Mouse (Mus musculus): ENCODE measurements around the gene Cnot1.

Cnot1 gene

DNA sequence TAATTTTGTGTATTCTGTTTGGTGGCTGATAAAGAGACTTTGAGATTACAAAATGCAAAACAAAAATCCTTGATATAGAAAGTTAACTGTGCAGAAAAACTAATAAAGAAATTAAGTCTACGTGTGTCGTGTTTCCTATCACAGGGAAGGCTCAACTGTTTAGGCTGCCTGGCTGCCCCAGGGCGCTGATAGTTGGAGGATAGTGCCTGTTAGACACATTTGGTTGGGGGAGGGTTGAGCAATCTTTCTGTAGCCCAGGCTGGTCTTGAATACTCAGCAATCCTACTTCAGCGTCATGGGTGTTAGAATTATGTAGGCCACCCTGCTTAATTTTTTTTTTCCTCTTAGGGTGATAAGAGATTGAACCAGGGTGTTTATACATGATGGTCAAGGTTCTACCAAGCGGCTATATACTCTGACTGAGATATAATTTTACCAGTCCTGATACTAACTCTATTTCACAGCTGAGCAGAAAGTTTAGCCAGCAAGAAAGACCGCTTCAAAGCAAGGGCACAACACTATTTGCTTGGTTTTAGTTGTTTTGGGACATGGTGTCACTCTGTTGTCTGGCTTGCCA is 92.3 kb downstream of the Cnot1 start:
- no peak for TF ChIP-seq GATA4 (IDR thresholded peaks at IDR 0.05; ENCODE audit: insufficient replicate concordance, low read length)

DNA sequence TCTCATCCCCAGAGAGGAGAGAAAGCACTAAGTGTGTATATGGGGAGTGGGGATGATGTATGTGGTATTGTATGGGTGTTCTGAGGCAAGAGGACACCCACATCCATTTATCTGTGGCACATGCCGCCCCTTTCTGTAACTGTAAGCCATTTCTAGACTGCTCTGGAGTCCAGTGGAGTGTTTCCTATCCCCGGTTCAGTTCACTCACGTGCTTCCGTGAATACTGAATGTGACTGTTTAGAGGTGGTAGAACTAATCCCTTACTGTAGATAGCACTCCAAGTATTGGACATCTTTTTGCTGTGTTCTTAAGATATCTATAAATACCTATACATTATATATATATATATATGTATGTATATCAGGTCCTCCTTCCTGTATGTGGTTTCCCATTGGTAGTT is 92.9 kb downstream of the Cnot1 start:
- TF ChIP-seq GATA4 (IDR thresholded peaks at IDR 0.05; ENCODE audit: insufficient replicate concordance, low read length): no peak

DNA sequence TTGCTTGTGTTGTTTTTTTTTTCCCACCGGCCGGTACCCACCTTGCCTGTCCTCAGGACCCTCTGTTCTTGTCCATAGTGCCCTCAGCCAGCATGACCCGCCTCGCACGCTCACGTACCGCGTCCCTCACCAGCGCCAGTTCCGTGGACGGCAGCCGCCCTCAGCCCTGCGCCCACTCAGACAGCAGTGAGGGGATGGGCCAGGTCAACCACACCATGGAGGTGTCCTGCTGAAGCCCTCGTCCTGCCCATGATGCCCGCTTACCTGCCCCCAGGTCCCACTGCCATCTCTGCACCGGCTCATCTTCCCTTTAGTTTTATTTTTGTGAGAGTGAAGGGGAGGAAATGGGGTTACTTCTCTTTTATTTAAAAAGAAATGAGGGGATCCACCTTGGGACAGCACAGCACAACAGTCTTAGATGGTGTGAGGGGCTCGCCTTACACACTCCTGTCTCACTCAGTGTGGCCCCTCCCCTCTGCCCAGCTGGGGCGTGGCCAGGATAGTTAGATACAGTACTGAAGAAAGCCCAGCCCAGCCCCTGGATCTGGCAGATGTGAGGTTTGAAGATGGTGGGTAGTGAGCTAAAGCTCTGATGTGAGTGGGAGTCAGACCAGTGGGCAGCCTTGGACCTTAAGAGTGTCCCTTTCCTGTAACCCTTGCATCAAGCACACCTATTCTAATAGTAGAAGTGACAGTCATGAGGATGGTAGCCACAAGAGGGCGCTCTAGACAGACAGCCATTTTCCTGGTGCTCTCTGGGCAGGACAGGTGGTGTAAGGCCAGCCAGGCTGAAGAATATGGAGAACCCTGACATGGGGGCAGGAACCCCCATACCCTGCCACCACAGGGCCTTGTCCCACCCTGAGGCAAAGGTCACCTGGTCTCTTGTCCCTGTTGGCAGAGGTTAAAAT is 93.9 kb downstream of the Cnot1 start:
- TF ChIP-seq GATA4 (IDR thresholded peaks at IDR 0.05; ENCODE audit: insufficient replicate concordance, low read length): no peak

DNA sequence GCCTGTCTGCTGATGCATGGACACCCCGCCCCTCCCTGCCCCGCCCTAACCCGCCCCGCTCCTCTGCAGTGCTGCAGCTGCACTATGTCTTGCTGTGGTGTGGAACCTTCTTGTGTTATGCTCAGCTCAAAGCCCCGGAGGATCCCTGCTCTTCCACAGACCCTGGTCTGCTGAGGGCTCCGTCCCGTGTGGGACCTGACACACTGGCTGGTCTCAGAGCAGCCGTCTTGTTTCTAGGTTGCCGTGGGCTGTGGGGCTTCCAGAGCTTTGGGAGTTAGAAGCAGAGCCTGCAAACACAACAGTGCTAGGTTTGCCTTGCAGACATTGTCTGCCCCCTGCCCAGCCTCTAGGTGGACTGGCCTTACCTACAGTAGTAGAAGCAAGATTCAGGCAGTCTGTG is 94.9 kb downstream of the Cnot1 start:
- no peak for TF ChIP-seq GATA4 (IDR thresholded peaks at IDR 0.05; ENCODE audit: insufficient replicate concordance, low read length)

DNA sequence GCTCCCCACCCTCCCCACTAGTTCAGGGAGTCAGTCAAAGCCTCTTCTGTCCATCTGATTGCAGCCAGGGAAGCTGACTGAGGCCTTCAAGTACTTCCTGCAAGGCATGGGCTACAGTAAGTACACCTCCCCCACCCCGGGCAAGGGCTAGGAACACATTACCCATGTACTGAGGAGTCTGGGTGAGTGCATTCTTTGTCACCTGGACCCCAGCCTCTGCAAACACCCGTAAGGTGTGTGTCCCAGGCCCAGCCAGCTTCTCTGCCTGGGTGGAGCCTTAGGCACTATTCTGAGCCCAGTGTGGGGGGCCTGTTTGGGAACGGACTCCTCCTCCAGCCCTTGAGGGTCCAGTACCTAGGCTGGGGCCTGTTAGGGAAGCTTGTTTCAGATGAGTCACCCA is 96.2 kb downstream of the Cnot1 start:
- no peak for TF ChIP-seq GATA4 (IDR thresholded peaks at IDR 0.05; ENCODE audit: insufficient replicate concordance, low read length)

DNA sequence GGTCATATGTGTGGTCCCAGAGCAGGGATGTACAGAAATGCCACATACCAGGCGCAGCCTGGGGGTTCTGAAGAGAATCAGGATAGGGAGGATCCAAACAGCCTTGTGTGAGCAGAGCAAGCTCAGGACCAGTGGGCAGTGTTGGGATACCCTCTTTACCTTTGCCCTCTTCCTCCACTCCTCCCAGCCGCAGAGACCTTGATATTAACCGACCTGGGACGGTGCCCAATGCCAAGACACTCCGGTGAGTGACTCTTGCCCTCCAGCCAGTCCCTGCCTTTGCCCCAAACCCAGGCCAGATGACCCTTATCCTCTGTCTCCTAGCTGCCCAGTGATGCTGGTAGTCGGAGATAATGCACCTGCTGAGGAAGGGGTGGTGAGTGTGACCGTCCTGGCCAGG is 97.7 kb downstream of the Cnot1 start:
- no peak for TF ChIP-seq GATA4 (IDR thresholded peaks at IDR 0.05; ENCODE audit: insufficient replicate concordance, low read length)

DNA sequence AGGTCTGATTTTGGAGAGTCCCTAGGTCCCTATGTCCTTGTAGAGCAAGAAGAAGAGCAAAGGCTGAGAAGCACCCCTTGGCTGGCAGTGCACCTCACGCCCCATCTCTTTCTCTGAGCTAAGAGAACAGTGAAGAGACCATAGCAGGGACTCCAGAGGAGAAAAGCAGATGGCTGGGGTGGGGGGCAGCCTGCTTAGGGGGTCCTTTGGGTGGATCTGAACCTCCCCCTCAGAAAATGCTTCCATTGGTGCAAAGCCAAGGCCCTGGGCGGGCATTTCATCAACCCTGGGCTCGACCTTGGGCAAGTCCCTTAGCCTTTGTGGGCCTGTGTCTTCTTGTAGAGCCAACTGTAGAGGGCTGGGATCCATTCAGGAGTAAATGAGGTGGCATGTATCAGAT is 102.7 kb downstream of the Cnot1 start:
- no peak for TF ChIP-seq GATA4 (IDR thresholded peaks at IDR 0.05; ENCODE audit: insufficient replicate concordance, low read length)

DNA sequence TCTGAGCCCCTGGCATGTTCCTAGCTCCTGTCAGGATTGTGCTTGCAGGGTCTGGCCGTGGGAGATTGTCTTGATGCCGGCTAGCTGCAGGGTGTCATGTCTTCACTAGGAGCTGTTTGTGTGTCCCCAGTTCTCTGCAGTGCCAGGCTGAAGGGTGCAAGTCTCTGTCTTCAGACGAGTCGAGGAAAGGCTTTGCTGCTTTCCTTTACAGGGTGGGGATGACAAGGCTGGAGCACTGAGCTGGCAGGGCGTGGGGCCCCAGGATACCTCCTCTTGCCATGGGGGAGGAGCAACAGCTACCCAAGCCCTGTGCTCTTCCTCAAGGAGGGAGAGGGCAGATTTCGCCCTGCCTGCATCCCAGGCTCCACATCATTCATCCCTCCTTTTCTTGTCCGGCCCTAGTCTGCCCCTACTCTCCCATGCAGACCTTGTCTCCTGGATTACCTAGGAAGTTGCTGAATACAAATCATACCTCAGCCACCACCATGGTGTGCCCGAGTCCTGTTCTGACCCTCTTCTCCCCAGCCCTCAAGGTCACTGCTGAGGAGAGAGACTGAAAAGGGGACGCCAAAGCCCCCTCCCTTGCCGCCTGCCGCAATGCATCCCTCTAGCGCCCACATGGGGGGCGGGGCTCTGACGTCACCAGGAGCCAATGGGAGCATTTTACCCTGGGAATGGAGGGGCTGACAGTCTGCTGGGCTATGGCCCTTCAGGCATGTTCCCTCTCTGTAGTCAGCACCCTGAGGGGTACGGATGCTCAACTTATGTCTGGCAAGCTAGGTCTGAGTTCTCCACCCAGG is 103.6 kb downstream of the Cnot1 start:
- TF ChIP-seq GATA4 (IDR thresholded peaks at IDR 0.05; ENCODE audit: insufficient replicate concordance, low read length): no peak

DNA sequence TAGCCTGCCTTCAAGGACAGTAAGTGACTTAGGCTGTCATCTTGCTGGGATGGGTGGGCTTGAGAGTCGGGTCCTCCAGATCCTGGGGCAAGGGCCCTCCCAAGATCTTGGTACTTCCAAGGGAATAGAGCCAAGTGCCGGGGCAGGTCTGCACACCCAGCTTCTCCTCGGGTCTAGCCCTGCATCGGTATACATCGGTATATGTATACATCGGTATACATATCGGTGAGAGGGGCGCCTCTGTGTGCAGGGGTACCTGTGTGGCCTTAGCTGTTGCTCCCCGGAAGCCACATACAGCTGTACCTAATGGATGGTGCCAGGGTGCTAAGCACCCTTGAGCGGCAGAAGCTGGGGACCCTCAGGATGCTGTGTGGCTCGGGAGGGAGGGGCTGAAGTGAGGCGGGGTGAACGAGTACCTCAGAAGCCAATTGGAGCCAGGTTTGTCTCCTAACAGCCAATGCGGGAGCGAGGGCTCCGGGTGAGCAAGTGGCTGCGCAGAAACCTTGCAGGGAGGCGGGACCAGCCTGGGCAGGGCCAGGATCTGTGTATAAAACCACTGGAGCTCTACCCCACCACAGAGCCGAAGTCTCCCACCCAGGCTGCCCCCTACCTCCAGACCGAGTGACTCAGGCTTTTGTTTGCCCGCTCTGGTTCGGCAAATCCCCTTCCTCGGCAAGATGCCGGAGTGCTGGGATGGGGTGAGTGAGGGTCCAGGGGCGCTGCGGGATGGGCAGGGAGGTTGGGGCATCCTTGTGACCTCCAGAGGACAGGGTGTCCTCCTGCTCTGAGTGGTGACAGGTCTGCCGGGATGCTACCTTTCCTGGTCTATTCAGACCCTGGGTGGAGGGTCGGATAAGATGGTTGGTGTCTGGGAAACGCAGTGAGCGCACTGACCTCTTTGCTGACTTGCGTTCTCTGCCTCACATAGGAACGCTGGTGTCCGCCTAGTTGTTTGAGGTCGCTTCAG is 104.5 kb downstream of the Cnot1 start:
- no peak for TF ChIP-seq GATA4 (IDR thresholded peaks at IDR 0.05; ENCODE audit: insufficient replicate concordance, low read length)

DNA sequence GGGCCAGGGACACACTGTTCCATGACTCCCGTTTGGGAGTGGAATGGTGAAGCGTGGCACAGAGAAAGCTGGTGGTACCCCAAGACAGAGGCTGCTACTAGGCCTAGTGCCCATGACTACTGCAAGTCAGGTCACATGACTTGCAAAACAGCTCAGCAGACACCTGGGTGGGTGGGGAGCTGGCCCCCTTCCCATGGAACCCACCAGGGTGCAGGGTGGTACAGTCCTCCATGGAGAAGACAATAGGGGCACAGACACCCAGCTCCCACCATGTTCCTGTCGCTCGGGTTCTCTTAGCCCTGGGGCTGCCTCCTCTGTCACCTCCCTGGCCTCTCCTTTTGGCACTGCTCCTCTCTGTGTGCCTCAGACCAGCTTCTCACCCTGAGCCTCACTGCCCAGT is 105.5 kb downstream of the Cnot1 start:
- no peak for TF ChIP-seq GATA4 (IDR thresholded peaks at IDR 0.05; ENCODE audit: insufficient replicate concordance, low read length)

DNA sequence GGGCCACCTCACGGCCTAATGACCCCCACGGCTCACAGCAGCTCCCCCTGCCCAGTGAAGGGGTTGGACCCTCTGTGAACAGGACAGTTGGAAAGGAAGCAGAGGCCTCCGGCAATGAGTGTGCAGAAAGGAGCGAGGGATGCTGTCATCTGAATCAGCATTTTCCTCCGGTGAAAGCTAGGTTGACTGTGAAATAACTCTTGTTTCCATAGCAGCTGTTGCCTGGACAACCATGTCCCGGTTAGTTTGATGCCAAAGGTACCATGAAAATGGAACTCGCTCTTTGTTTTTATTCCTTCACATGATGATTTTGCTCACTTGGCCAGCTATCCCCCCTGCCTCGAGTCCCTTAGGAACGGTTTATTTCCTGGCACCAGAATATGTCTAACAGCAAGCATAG is 107.0 kb downstream of the Cnot1 start:
- TF ChIP-seq GATA4 (IDR thresholded peaks at IDR 0.05; ENCODE audit: insufficient replicate concordance, low read length): no peak

DNA sequence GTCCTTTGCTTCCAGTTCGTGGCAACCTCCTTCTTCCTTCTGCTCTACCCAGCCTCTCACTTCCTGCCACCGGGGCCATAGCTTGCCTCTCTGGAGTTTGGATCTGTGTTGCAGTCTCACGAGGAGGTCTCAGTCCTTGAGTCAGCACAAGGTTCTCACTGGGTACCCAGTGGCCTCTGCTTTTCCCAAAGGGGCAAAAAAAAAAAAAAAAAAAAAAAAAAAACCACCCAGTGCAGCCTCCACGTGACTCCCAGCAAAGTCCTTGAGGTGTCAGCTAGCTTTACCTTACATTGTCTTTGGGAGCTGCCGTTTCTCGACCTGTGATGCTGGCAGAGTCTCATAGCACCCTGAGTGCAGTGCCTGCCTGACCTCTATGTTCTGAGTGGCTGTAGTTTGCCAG is 109.1 kb downstream of the Cnot1 start:
- no peak for TF ChIP-seq GATA4 (IDR thresholded peaks at IDR 0.05; ENCODE audit: insufficient replicate concordance, low read length)

DNA sequence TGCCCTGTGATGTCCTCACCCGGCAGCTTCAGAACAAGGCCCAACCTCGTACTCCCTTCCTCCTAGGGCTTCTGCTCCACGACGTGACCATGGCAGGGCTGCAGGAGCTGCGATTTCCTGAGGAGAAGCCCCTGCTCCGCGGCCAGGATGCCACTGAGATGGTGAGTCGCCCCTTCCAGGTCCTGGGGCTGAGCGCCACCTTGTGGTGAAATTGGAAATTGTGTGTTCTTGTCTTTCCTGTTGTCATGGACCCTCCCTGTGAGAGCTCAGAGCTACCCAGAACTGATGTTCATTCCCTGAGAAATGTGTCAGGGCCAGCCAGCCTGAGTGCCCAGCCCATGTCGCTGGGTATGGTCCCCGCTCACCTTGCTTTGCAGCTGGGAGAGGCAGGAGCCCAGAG is 110.1 kb downstream of the Cnot1 start:
- TF ChIP-seq GATA4 (IDR thresholded peaks at IDR 0.05; ENCODE audit: insufficient replicate concordance, low read length): no peak

DNA sequence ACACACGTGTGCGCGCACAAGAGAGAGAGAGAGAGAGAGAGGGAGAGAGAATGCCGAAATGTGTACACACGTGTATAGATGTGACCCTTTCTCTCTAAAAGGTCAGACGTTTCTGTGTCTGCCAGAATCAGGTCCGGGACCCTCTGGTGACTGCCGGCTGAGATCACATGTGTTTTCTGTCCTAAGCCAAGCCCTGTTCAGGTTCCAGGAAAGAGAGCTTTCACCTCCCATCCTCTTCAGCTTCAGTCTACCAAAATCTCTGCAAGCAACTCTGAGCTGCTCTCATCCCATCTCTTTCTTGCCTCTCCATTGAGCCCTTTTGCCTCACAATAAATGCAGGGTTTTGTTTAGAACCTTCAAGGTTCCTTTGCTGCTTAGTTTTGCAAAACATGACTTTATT is 110.6 kb downstream of the Cnot1 start:
- TF ChIP-seq GATA4 (IDR thresholded peaks at IDR 0.05; ENCODE audit: insufficient replicate concordance, low read length): no peak

DNA sequence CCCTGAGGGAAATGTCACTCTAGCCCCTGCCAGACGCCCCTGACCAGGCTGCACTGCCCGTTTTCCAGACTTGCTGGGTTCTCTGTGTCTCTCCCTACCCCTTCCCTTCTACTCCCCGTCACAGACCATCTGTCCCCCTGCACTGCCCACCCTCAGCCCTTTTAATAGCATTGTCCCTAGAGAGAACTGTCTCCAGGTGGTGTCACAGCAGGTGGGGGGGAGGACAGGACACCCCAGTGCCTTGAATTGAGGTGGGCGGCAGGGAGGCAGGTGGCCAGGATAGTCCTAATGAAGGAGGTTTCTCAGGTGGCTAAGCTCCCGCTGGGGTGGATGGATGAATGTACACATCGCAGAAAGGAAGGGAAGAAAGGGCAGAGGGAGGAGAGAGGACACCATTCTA is 112.6 kb downstream of the Cnot1 start:
- TF ChIP-seq GATA4 (IDR thresholded peaks at IDR 0.05; ENCODE audit: insufficient replicate concordance, low read length): no peak

Measured in liver, adult (tissue).